Mouse (Mus musculus) liver, embryonic 14.5 days (tissue): Measurements from ENCODE around the gene C1qb. TPM values are rescaled to one million over a fixed set of nuclear protein-coding genes. Genes with fewer than 3 reads are reported as not detected.
A peak's percentile ranks its signal among the peaks of the same experiment; 100 is the strongest.

ENCODE experiments used
- ATAC-seq: fragments of 200-750 bp; cut with Nextera tagmentation; 2 replicates; pipeline ENCODE4 v1.8.0; 2017; ENCODE audit warnings: moderate number of reproducible peaks, mild to moderate bottlenecking, moderate library complexity; ENCODE audit not compliant: insufficient read depth
- DNase-seq, 3 experiments: peaks; one replicate each; pipeline ENCODE4 v3.0.0-alpha.2; 2012 to 2013; ENCODE audit warnings: low read depth in 3 of 3, low spot score in 3 of 3
- H3K27ac ChIP-seq: fragments of 300-500 bp; sonication (generic); 2 replicates; pipeline ENCODE4 v1.5.1; 2014; ENCODE audit warnings: moderate library complexity, mild to moderate bottlenecking, control low read depth, inconsistent platforms
- H3K27me3 ChIP-seq: fragments of 300-500 bp; sonication (generic); 2 replicates; pipeline ENCODE4 v1.6.1; 2014; ENCODE audit warnings: mild to moderate bottlenecking, low read length, moderate library complexity; ENCODE audit not compliant: control insufficient read depth, insufficient read depth
- H3K36me3 ChIP-seq: fragments of 300-500 bp; sonication (generic); replicated peaks from 2 replicates; pipeline ENCODE4 v1.6.1; 2014; ENCODE audit warnings: low read depth; ENCODE audit not compliant: control insufficient read depth, insufficient read depth
- H3K4me1 ChIP-seq, 2 experiments: fragments of 200-500 bp in 1 of 2; fragments of 300-500 bp in 1 of 2; sonication (generic) in 1 of 2; replicated peaks; 2 replicates each; pipeline ENCODE4 v1.6.1; 2012 to 2014; ENCODE audit warnings: antibody characterized with exemption in 1 of 2, inconsistent platforms in 1 of 2, low read length in 1 of 2; ENCODE audit not compliant: control insufficient read depth in 2 of 2, insufficient read depth in 2 of 2
- H3K4me2 ChIP-seq: fragments of 300-500 bp; sonication (generic); 2 replicates; pipeline ENCODE4 v1.6.1; 2014; ENCODE audit warnings: low read depth, mild to moderate bottlenecking, control low read depth, moderate library complexity
- H3K4me3 ChIP-seq, 2 experiments: fragments of 200-500 bp in 1 of 2; fragments of 300-500 bp in 1 of 2; sonication (generic) in 1 of 2; 2 replicates each; pipeline ENCODE4 v1.5.1; 2012 to 2014; ENCODE audit warnings: low read depth in 2 of 2, low read length in 2 of 2, mild to moderate bottlenecking in 2 of 2, control low read depth in 1 of 2, inconsistent platforms in 1 of 2, moderate library complexity in 1 of 2; ENCODE audit not compliant: insufficient read depth in 1 of 2
- H3K9ac ChIP-seq: fragments of 300-500 bp; sonication (generic); replicated peaks from 2 replicates; pipeline ENCODE4 v1.6.1; 2014; ENCODE audit warnings: mild to moderate bottlenecking, control low read depth, moderate library complexity
- H3K9me3 ChIP-seq: fragments of 300-500 bp; sonication (generic); 2 replicates; pipeline ENCODE4 v1.6.1; 2016; ENCODE audit warnings: low read length, mixed read lengths; ENCODE audit not compliant: control insufficient read depth
- CTCF ChIP-seq: IDR thresholded peaks from 2 replicates; pipeline ENCODE4 v1.5.1; 2016; ENCODE audit warnings: antibody characterized with exemption, low read depth, control low read depth
- EP300 ChIP-seq: IDR thresholded peaks from 2 replicates; pipeline ENCODE4 v1.6.1; 2016; ENCODE audit warnings: antibody characterized with exemption, low read depth
- WGBS: fragments of 180-500 bp; shearing (Covaris S2); extraction: QIAGEN DNeasy Blood & Tissue Kit; methylation state at CpG from one replicate; pipeline ENCODE4 v1.1.7; 2014; ENCODE audit not compliant: insufficient replicate concordance; 5-methylcytosine and 5-hydroxymethylcytosine counted together
- polyA plus RNA-seq, 2 experiments: library from polyadenylated mRNA; depleted of rRNA in 1 of 2; stranded (reverse) in 1 of 2; unstranded in 1 of 2; fragments of >200 nt; fragmentation: Nextera tagmentation in 1 of 2; extraction: Ambion mirVana in 1 of 2; gene quantifications; 2 replicates each; pipeline versions ENCODE4 v1.2.1 to v1.2.3; 2012 to 2014

C1qb gene
- polyA plus RNA-seq, 2 experiments = 57.9 to 100 TPM

DNA sequence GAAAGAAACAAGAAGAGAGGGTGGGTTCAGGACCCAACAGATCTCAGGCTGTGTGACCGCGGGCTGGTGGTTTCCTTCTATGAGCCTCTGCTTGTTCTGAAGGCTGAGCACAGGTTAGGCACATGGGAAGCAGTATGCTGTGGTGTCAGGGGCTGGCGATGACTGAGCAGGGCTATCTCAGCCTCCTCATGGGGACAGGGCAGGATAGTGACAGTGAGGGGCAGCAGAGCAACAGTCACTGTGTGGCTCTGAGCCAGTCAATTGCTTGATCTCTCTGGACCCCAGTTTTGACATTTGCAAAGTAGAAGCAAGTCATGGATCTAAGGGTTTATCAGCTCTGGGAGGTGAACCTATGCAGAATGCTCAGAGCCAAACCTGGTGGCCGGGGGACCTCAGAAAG, 5.1 kb upstream of the C1qb start:
- ATAC-seq = no peak
- Histone ChIP-seq H3K9me3 (no peaks in the 10 kb centered on the region), H3K27ac (no peak overlapping the region), H3K36me3 (no peaks in the 10 kb centered on the region), H3K4me2 (no peak overlapping the region), H3K9ac (no peak overlapping the region), H3K4me1 (no peaks in the 10 kb centered on the region), H3K4me3 (no peak overlapping the region), H3K27me3 (peaks cover 4% of the 10 kb centered on the region; the same call in 1 of the 2 replicates)
- no peak for DNase-seq
- TF ChIP-seq CTCF (no peak), EP300 (no peak)
- WGBS = 61% methylated on average over 4 of the region's 4 CpGs

DNA sequence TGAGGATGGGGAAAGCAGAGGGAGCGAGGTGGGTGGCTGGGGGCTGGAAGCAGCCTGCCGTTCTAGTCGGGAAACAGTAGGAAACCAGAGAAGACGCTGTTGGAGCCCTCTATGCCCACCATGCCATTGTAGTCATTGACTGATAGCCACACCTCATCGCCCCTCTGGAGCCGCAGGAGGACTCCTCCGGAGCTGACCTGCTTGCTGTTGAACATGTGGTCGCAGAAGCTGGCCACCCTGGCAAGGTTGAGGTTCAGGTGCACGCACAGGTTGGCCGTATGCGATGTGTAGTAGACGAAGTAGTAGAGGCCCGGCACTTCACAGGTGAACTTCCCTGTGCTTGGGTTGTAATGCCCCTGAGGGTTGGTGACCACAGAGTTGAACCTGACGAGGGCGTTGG, 4.0 kb upstream of the C1qb start:
- no peak overlapping the region for H3K27ac ChIP-seq
- TF ChIP-seq CTCF (no peak), EP300 (no peak)
- no peak overlapping the region for H3K4me3 ChIP-seq
- WGBS = 71% methylated on average over 15 of the region's 15 CpGs
- no peaks in the 10 kb centered on the region for H3K27me3 ChIP-seq
- no peak overlapping the region for H3K9ac ChIP-seq
- no peaks in the 10 kb centered on the region for H3K36me3 ChIP-seq
- ATAC-seq (no peak), DNase-seq (no peak)
- no peaks in the 10 kb centered on the region for H3K9me3 ChIP-seq
- no peak overlapping the region for H3K4me2 ChIP-seq
- no peaks in the 10 kb centered on the region for H3K4me1 ChIP-seq

DNA sequence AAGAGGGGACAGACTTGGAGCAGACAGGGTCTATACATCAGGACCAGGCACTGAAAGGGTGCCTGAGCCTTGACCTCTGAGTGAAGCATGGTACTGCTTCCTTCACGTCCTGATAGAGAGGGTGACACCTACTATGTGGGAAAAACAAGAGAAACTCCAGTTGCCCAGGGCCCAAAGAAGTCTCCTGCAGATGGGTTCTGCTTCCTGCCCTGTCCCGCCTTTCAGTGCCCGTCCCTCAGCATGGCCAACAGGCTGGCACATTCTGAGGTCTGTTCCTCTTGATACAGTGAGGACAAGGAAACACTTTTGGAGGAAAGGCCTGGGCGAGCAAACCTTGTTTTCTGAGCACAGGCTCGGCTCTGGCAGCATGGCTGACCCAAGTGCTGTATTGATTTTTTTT, 1.7 kb upstream of the C1qb start:
- no peak overlapping the region for H3K27ac ChIP-seq
- H3K4me2 ChIP-seq = no peak overlapping the region
- ATAC-seq (no peak), DNase-seq (no peak)
- no peaks in the 10 kb centered on the region for H3K4me1 ChIP-seq
- WGBS = 45% methylated on average over 5 of the region's 5 CpGs
- no peak for TF ChIP-seq EP300
- H3K27me3 ChIP-seq = no peaks in the 10 kb centered on the region
- no peak overlapping the region for H3K9ac ChIP-seq
- H3K4me3 ChIP-seq = no peak overlapping the region
- H3K9me3 ChIP-seq = no peaks in the 10 kb centered on the region
- no peaks in the 10 kb centered on the region for H3K36me3 ChIP-seq

DNA sequence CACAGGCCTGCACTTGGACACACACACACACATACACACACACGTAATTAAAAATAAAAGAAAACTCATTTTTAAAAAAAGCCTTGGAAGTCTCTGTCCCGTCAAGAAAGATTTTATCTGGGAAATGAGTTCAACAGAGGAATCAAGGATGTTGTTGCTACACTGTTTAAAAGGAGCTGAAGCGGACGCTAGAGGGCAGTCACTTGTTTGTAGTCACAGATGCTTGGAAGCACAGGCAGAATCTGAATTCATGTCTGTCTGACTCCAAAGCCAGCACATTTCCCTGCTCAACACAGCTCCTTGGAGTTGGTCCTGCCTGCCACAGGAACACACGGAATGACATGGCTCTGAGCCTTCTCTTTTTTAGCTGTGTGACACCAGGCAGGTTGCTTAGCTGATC, 7.4 kb downstream of the C1qb start:
- no peaks in the 10 kb centered on the region for H3K27me3 ChIP-seq
- ATAC-seq = no peak
- TF ChIP-seq EP300 (no peak), CTCF (peak; percentile 24; the same call in 1 of the 2 replicates)
- no peaks in the 10 kb centered on the region for H3K36me3 ChIP-seq
- no peak overlapping the region for H3K4me3 ChIP-seq
- no peak for DNase-seq
- no peak overlapping the region for H3K27ac ChIP-seq
- no peaks in the 10 kb centered on the region for H3K4me1 ChIP-seq
- H3K4me2 ChIP-seq = no peak overlapping the region
- no peak overlapping the region for H3K9ac ChIP-seq
- H3K9me3 ChIP-seq = no peaks in the 10 kb centered on the region
- WGBS = 15% methylated on average over 5 of the region's 5 CpGs

DNA sequence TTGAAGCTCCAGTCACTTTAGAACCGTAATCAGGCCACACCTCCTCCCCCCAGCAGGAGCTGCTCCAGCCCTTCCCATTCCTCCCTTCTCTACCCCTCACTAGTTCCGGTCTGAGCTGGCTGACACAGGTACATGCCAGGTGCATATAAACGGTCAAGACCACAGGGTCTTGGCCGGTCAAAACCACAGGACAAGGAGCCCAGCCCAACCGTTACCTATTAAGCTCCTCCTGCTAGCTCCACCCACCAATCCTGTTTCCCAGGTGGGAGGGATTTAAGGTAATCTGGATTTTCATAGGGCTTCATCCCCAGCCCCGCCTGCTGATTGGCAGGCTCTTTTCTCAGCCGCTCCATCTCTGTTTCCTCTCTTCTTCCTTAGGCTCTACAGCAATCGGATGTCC, 7.8 kb downstream of the C1qb start:
- WGBS = 32% methylated on average over 8 of the region's 8 CpGs

More for the DNA sequence above, 7.8 kb downstream of the C1qb start:
- Histone ChIP-seq H3K9me3 (no peaks in the 10 kb centered on the region), H3K27me3 (no peaks in the 10 kb centered on the region), H3K36me3 (no peaks in the 10 kb centered on the region), H3K4me2 (no peak overlapping the region), H3K4me3 (no peak overlapping the region), H3K27ac (no peak overlapping the region), H3K4me1 (no peaks in the 10 kb centered on the region), H3K9ac (no peak overlapping the region)
- no peak for ATAC-seq
- no peak for DNase-seq
- TF ChIP-seq CTCF = no peak
- TF ChIP-seq EP300 = no peak
